Mouse (Mus musculus): ENCODE data around the gene Abcd3. TPM values are rescaled to one million over a fixed set of nuclear protein-coding genes. Genes with fewer than 3 reads are reported as not detected.

Gene Abcd3
- polyA plus RNA-seq (2012; ENCODE audit: low replicate concordance) = 21.1 and 43.8 TPM in 2 replicates

GRCm38 (mm10) chr3:121814877-121815548 is at the start of gene Abcd3:
Gene Abcd3 (minus strand): TSS chr3:121815302.

GRCm38 (mm10) chr3:121722971-121723844 is 91.9 kb downstream of the Abcd3 start, which contains the start of gene F3:
Gene F3 (plus strand): TSS chr3:121723537.

Other genes with a start within 250 kb of the Abcd3 start
- not detected in 2 replicates for gene 4930432M17Rik, start 144.5 kb downstream of the Abcd3 start, polyA plus RNA-seq (2012; ENCODE audit: low replicate concordance)
- not detected in 2 replicates for gene F3, start 91.8 kb downstream of the Abcd3 start, polyA plus RNA-seq (2012; ENCODE audit: low replicate concordance)
- 0.29 and 1.00 TPM in 2 replicates for gene Arhgap29, start 137.2 kb upstream of the Abcd3 start, polyA plus RNA-seq (2012; ENCODE audit: low replicate concordance)
- gene Abca4, start 229.1 kb upstream of the Abcd3 start, polyA plus RNA-seq (2012; ENCODE audit: low replicate concordance) = 0.03 and 0.11 TPM in 2 replicates